Mouse (Mus musculus) lung, embryonic 14.5 days (tissue): ENCODE results near the gene Cnfn. TPM values are rescaled to one million over a fixed set of nuclear protein-coding genes. Genes with fewer than 3 reads are reported as not detected.
"Not testable (repeated sequence)": the region's sequence is repeated elsewhere in the genome, so short reads cannot be mapped to it uniquely, and the experiment has no call there.

Source experiments
- ATAC-seq: fragments of 200-750 bp; cut with Nextera tagmentation; 2 replicates; pipeline ENCODE4 v1.8.0; 2017; ENCODE audit warnings: mild to moderate bottlenecking, moderate TSS enrichment, moderate library complexity; ENCODE audit not compliant: insufficient read depth
- DNase-seq: peaks from one replicate; pipeline ENCODE4 v3.0.0-alpha.2; 2015
- H3K27ac ChIP-seq: fragments of 300-500 bp; sonication (generic); 2 replicates; pipeline ENCODE4 v1.5.1; 2014; ENCODE audit warnings: low read depth, mild to moderate bottlenecking, moderate library complexity
- H3K27me3 ChIP-seq: fragments of 300-500 bp; sonication (generic); 2 replicates; pipeline ENCODE4 v1.6.1; 2014; ENCODE audit warnings: low read length, control low read depth; ENCODE audit not compliant: insufficient read depth
- H3K36me3 ChIP-seq: fragments of 300-500 bp; sonication (generic); 2 replicates; pipeline ENCODE4 v1.6.1; 2014; ENCODE audit warnings: control low read depth; ENCODE audit not compliant: insufficient read depth
- H3K4me1 ChIP-seq: fragments of 300-500 bp; sonication (generic); 2 replicates; pipeline ENCODE4 v1.6.1; 2014; ENCODE audit warnings: antibody characterized with exemption, control low read depth; ENCODE audit not compliant: insufficient read depth
- H3K4me2 ChIP-seq: fragments of 300-500 bp; sonication (generic); 2 replicates; pipeline ENCODE4 v1.6.1; 2014; ENCODE audit warnings: mild to moderate bottlenecking
- H3K4me3 ChIP-seq: fragments of 300-500 bp; sonication (generic); 2 replicates; pipeline ENCODE4 v1.5.1; 2014; ENCODE audit warnings: low read depth, low read length
- H3K9ac ChIP-seq: fragments of 300-500 bp; sonication (generic); 2 replicates; pipeline ENCODE4 v1.6.1; 2014
- H3K9me3 ChIP-seq: fragments of 300-500 bp; sonication (generic); 2 replicates; pipeline ENCODE4 v1.6.1; 2016; ENCODE audit warnings: low read depth, low read length, control low read depth
- CTCF ChIP-seq: IDR thresholded peaks from 2 replicates; pipeline ENCODE4 v1.5.1; 2016; ENCODE audit warnings: antibody characterized with exemption, low read depth
- WGBS: fragments of 180-500 bp; shearing (Covaris S2); extraction: QIAGEN DNeasy Blood & Tissue Kit; methylation state at CpG from one replicate; pipeline ENCODE4 v1.1.7; 2014; 5-methylcytosine and 5-hydroxymethylcytosine counted together
- polyA plus RNA-seq: library from polyadenylated mRNA; unstranded; fragments of >200 nt; fragmentation: Nextera tagmentation; extraction: Ambion mirVana; gene quantifications from 2 replicates; pipeline ENCODE4 v1.2.1, GENCODE M21; 2014

Gene Cnfn
- polyA plus RNA-seq, 1 experiment from 2014 or later, result not detected

GRCm38 (mm10) chr7:25406468-25406867 lies 36.9 kb upstream of the Cnfn start:
- no peak for DNase-seq
- 64% methylated on average over 7 of the region's 7 CpGs for WGBS
- Histone ChIP-seq H3K36me3 (no peaks in the 10 kb centered on the region), H3K9ac (no peak overlapping the region), H3K27ac (no peak overlapping the region), H3K4me1 (no peaks in the 10 kb centered on the region), H3K27me3 (no peaks in the 10 kb centered on the region), H3K4me3 (no peak overlapping the region), H3K4me2 (no peak overlapping the region), H3K9me3 (no peaks in the 10 kb centered on the region)
- ATAC-seq, result no peak
- TF ChIP-seq CTCF, result no peak

GRCm38 (mm10) chr7:25402671-25403101 lies 33.2 kb upstream of the Cnfn start:
- WGBS, result 7% methylated on average over 2 of the region's 2 CpGs

GRCm38 (mm10) chr7:25401986-25402385 lies 32.5 kb upstream of the Cnfn start:
- Histone ChIP-seq H3K4me1 (no peaks in the 10 kb centered on the region), H3K9me3 (no peaks in the 10 kb centered on the region), H3K27me3 (no peaks in the 10 kb centered on the region), H3K9ac (no peak overlapping the region), H3K36me3 (no peaks in the 10 kb centered on the region), H3K4me3 (no peak overlapping the region), H3K4me2 (no peak overlapping the region), H3K27ac (no peak overlapping the region)
- WGBS, result 36% methylated on average over 5 of the region's 5 CpGs
- ATAC-seq, result no peak
- DNase-seq, result no peak
- no peak for TF ChIP-seq CTCF

More at GRCm38 (mm10) chr7:25402671-25403101, 33.2 kb upstream of the Cnfn start:
- Histone ChIP-seq H3K4me3 (no peak overlapping the region), H3K4me2 (no peak overlapping the region), H3K27me3 (no peaks in the 10 kb centered on the region), H3K9me3 (no peaks in the 10 kb centered on the region), H3K9ac (no peak overlapping the region), H3K36me3 (no peaks in the 10 kb centered on the region), H3K4me1 (no peaks in the 10 kb centered on the region), H3K27ac (no peak overlapping the region)
- DNase-seq (peak; percentile 74), ATAC-seq (no peak)
- peak; percentile 74 for TF ChIP-seq CTCF

- DNase-seq (no peak), ATAC-seq (no peak)
- H3K27ac ChIP-seq, result no peak overlapping the region
- H3K4me1 ChIP-seq, result 0 out of 2 replicates have a peak, but pooled peaks cover 2% of the 10 kb centered on the region
- TF ChIP-seq CTCF, result no peak
- H3K9ac ChIP-seq, result no peak overlapping the region
- H3K4me3 ChIP-seq, result no peak overlapping the region
- H3K27me3 ChIP-seq, result no peaks in the 10 kb centered on the region
- H3K4me2 ChIP-seq, result no peak overlapping the region
- 45% methylated on average over 2 of the region's 2 CpGs for WGBS
- H3K9me3 ChIP-seq, result no peaks in the 10 kb centered on the region
- H3K36me3 ChIP-seq, result no peaks in the 10 kb centered on the region
These were observed 32.0 kb upstream of the Cnfn start for GRCm38 (mm10) chr7:25401551-25401950.

- not testable (repeated sequence) for ATAC-seq, H3K9ac ChIP-seq, H3K27ac ChIP-seq, DNase-seq, H3K4me1 ChIP-seq, H3K4me2 ChIP-seq, H3K27me3 ChIP-seq, H3K9me3 ChIP-seq, H3K4me3 ChIP-seq, H3K36me3 ChIP-seq
These were observed 29.5 kb upstream of the Cnfn start for GRCm38 (mm10) chr7:25399028-25399427.

- TF ChIP-seq CTCF, result no peak
- Histone ChIP-seq H3K9ac (no peak within 1 kb of the TSS), H3K27me3 (no peaks in the 10 kb centered on the region), H3K4me1 (peaks cover 13% of the 10 kb centered on the region), H3K9me3 (no peaks in the 10 kb centered on the region), H3K4me3 (no peak within 1 kb of the TSS), H3K4me2 (no peak within 1 kb of the TSS), H3K27ac (no peak within 1 kb of the TSS), H3K36me3 (no peaks in the 10 kb centered on the region)
- DNase-seq (no peak), ATAC-seq (no peak)
- WGBS, result 94% methylated on average over 1 of the region's 1 CpGs
These were observed 29.1 kb upstream of the Cnfn start, which contains the start of gene Lipe for GRCm38 (mm10) chr7:25398610-25399009. Gene Lipe (minus strand): TSS chr7:25398710.

GRCm38 (mm10) chr7:25396621-25397020 lies 27.1 kb upstream of the Cnfn start:
- no peak overlapping the region for H3K4me3 ChIP-seq
- TF ChIP-seq CTCF, result no peak
- peaks cover 13% of the 10 kb centered on the region for H3K4me1 ChIP-seq
- 90% methylated on average over 14 of the region's 14 CpGs for WGBS
- no peak overlapping the region for H3K9ac ChIP-seq
- no peak for ATAC-seq
- H3K9me3 ChIP-seq, result no peaks in the 10 kb centered on the region
- H3K36me3 ChIP-seq, result no peaks in the 10 kb centered on the region
- H3K4me2 ChIP-seq, result peak overlapping the region; percentile 79
- no peak for DNase-seq
- no peaks in the 10 kb centered on the region for H3K27me3 ChIP-seq
- no peak overlapping the region for H3K27ac ChIP-seq
